Mouse (Mus musculus) heart, embryonic 10.5 days (tissue): ENCODE measurements at regions not wholly inside any gene's neighbourhood (a gene's known extent, or its start where the extent isn't known, plus 50 kb on each side); places are given as distances from the start of the nearest gene placed in this dataset.
A peak's percentile ranks its signal among the peaks of the same experiment; 100 is the strongest.

ENCODE experiments used
- DNase-seq: peaks from one replicate; pipeline ENCODE4 v3.0.0-alpha.2; 2017; ENCODE audit warnings: low spot score
- H3K27ac ChIP-seq: fragments of 300-500 bp; sonication (generic); 2 replicates; pipeline ENCODE4 v1.5.1; 2016; ENCODE audit warnings: mild to moderate bottlenecking
- H3K27me3 ChIP-seq: fragments of 300-500 bp; sonication (generic); 2 replicates; pipeline ENCODE4 v1.6.1; 2016; ENCODE audit warnings: mild to moderate bottlenecking; ENCODE audit not compliant: poor library complexity, insufficient read depth, severe bottlenecking
- H3K36me3 ChIP-seq: fragments of 300-500 bp; sonication (generic); 2 replicates; pipeline ENCODE4 v1.6.1; 2016; ENCODE audit warnings: mild to moderate bottlenecking, moderate library complexity
- H3K4me1 ChIP-seq: fragments of 300-500 bp; sonication (generic); 2 replicates; pipeline ENCODE4 v1.6.1; 2016; ENCODE audit warnings: mild to moderate bottlenecking
- H3K4me3 ChIP-seq: fragments of 300-500 bp; sonication (generic); 2 replicates; pipeline ENCODE4 v1.5.1; 2016; ENCODE audit warnings: mild to moderate bottlenecking, moderate library complexity
- H3K9me3 ChIP-seq: fragments of 300-500 bp; sonication (generic); 2 replicates; pipeline ENCODE4 v1.6.1; 2016; ENCODE audit warnings: mild to moderate bottlenecking, moderate library complexity
- WGBS: fragments of 180-500 bp; shearing (Covaris S2); methylation state at CpG from one replicate; pipeline ENCODE4 v1.1.7; 2016; 5-methylcytosine and 5-hydroxymethylcytosine counted together

DNA sequence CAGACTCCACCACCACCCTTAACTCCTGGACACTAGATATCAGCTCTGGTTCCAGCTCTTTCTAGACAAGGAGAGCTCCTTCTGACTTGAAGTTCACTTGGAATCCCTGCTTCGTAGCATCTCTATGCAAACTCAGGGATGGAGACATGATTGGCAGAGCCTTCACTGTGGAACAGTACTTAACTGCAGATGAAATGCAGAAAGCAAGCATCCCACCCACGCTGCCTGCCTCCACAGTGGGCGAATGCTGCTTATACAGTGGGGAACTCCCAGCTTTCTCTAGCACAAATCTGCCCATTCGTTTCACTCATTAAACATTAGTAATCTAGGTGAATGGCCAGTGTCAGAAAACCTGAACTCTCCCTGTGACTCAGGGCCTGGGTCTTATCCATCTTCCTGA lies 92.0 kb upstream of the Coch start:
- WGBS: 81% methylated on average over 4 of the region's 4 CpGs
- no peaks in the 10 kb centered on the region for H3K36me3 ChIP-seq

DNA sequence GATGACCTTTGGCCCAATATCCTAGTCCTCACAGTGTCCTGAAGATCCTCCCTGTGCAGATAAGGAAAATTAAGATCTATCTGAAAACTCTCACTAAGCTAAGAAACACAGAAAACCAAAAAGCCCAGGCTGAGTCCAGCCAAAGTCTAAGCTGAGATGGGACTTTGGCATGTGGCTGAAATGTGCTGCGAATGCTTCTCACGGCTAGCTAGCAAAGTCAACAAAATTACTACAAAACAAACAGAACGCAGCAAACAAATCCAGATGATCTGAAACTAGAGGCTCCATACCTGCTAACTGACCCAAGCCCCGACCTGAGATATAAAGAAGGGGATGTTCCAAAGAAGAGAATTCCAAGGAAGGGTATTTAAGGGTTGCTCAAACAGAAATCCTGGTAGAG lies 90.4 kb upstream of the Coch start:
- Histone ChIP-seq H3K4me3 (no peak overlapping the region), H3K27me3 (no peaks in the 10 kb centered on the region), H3K36me3 (no peaks in the 10 kb centered on the region), H3K27ac (no peak overlapping the region), H3K9me3 (no peaks in the 10 kb centered on the region), H3K4me1 (peaks cover 26% of the 10 kb centered on the region)
- DNase-seq: no peak
- WGBS: 92% methylated on average over 4 of the region's 4 CpGs

More for the DNA sequence above, 92.0 kb upstream of the Coch start:
- DNase-seq: no peak
- Histone ChIP-seq H3K9me3 (no peaks in the 10 kb centered on the region), H3K4me3 (no peak overlapping the region), H3K4me1 (peaks cover 26% of the 10 kb centered on the region), H3K27ac (no peak overlapping the region), H3K27me3 (no peaks in the 10 kb centered on the region)

DNA sequence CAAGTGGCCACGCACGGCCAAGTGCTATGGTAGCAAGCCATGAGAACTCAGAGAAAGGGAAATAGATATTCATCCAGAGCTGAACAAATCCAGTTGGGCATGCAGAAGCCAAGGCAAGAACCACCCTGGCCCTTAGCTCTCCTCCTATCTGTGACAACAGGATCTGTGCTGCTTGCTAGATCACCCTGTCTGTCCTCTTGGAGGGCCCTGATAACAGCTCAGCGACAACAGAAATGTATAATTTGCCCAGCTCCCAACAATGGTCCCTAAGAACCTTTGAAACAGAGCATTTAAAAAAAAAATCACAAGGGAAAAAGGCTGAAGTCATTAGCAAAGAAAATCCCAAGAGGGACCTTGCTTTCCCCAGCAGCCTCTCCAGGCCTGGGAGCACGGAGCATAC lies 89.4 kb upstream of the Coch start:
- 49% methylated on average over 4 of the region's 4 CpGs for WGBS
- peak overlapping the region; percentile 64; the same call in 1 of the 2 replicates for H3K27ac ChIP-seq
- no peak overlapping the region for H3K4me3 ChIP-seq
- H3K4me1 ChIP-seq: peaks cover 26% of the 10 kb centered on the region
- no peaks in the 10 kb centered on the region for H3K9me3 ChIP-seq
- DNase-seq: no peak
- H3K36me3 ChIP-seq: no peaks in the 10 kb centered on the region
- H3K27me3 ChIP-seq: no peaks in the 10 kb centered on the region

DNA sequence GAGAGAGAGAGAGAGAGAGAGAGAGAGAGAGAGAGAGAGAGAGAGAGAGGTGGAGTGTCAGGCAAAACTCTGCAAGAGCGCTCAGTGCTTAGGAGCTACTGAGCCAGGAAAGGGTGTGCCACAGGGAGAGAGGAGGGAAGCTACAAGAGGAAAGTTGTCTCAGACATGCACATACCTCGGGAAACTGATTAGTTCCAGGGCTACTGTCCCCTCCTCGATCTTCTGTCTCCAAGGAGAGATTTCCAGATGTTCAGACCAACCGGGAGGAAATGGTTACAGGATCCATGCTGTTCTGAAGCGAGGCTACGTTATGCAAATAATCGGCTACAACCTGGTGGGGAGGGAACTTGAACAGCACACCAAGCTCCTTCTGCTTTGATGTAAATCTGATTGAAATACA lies 88.6 kb upstream of the Coch start:
- Histone ChIP-seq H3K9me3 (no peaks in the 10 kb centered on the region), H3K36me3 (no peaks in the 10 kb centered on the region), H3K27me3 (no peaks in the 10 kb centered on the region), H3K4me1 (peaks cover 26% of the 10 kb centered on the region), H3K27ac (peak overlapping the region; percentile 64; the same call in 1 of the 2 replicates), H3K4me3 (no peak overlapping the region)
- WGBS: 25% methylated on average over 7 of the region's 7 CpGs
- no peak for DNase-seq

DNA sequence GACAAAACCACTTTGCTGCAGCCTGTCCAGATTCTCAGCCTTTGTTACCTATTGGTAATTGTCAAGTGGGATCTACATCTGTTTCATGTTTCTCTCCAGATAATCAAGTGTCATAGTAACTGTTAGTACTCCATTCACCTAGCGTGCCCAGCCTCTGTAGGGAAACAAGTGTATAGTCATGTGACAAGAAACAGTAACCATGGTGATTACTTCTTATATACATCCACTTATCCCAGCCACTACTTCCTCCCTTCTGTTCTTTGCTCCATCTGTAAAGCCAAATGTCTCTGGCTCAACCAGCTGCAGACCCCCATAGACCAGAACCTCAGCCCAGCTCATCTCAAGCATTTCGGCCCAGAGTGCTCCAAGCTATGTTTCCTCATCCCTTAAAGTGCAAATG lies 83.1 kb upstream of the Coch start:
- Histone ChIP-seq H3K27me3 (no peaks in the 10 kb centered on the region), H3K4me3 (no peak overlapping the region), H3K36me3 (no peaks in the 10 kb centered on the region), H3K27ac (no peak overlapping the region), H3K4me1 (peaks cover 11% of the 10 kb centered on the region), H3K9me3 (no peaks in the 10 kb centered on the region)
- 83% methylated on average over 2 of the region's 2 CpGs for WGBS
- no peak for DNase-seq

DNA sequence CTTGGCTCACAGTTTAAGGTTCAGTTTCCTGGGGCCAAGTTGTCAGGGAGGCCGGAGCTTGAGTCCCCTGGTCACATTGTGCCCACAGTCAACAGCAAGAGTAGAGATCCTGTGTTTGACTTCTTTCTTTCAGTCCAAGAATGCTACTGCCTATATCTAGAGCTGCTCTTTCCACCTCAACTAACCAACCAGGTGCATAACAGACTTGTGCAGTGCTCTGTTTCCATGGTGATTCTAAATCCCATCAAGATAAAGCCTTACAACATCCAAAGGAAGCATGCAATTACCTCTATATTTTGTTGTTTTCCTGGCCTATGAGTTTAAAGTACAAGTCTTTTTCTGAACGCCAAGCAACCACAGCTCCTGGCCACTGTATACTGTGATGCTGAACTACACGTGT lies 76.4 kb upstream of the Coch start:
- Histone ChIP-seq H3K4me3 (no peak overlapping the region), H3K36me3 (no peaks in the 10 kb centered on the region), H3K4me1 (no peaks in the 10 kb centered on the region), H3K27me3 (no peaks in the 10 kb centered on the region), H3K9me3 (no peaks in the 10 kb centered on the region), H3K27ac (no peak overlapping the region)
- WGBS: 85% methylated on average over 3 of the region's 3 CpGs
- no peak for DNase-seq

DNA sequence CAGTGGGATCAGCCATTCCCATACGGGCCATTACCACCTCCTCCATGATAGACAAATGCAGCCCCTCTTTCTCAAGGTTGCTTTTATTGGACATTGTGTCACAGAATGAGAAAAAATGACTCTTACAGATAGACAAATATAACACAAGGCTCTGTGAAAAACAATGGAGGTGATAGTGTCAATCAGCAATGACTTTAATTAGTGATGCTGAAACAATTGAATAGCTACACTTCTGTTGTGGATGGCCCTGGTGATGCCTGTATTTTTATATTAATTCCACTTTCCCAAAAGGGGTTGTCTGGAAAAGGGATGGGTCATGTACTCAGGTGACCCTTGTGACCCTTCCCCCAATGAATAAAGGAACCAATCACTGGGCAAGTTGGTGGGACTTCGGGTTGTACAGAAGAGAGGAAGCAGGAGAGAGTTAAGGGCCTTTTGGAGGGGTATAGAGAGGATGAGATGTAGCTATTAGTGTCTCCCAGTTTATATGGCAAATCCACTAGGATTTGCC lies 71.5 kb upstream of the Coch start:
- Histone ChIP-seq H3K36me3 (no peaks in the 10 kb centered on the region), H3K4me1 (no peaks in the 10 kb centered on the region), H3K27ac (no peak overlapping the region), H3K27me3 (no peaks in the 10 kb centered on the region), H3K9me3 (no peaks in the 10 kb centered on the region), H3K4me3 (no peak overlapping the region)
- no peak for DNase-seq
- 81% methylated on average over 2 of the region's 2 CpGs for WGBS

DNA sequence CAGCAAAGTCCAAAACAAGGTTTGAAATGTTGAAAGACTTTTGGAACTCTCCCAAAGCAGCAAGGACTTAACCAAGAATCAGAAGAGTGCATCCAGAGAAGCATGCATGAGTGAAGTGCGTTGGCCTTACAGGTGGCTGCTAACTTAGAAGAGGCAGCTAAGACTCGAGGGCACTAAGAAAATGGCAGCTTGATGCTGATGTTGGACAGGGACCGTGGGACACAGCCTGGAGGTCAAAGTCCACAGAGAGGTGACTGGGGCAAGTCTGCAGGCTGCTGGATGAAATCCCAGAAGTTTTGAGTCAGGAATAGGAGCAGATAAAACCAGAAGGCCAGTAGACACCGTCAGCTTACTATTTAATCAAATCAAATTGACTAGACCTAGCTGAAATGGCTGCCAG lies 69.3 kb upstream of the Coch start:
- no peaks in the 10 kb centered on the region for H3K27me3 ChIP-seq
- H3K36me3 ChIP-seq: no peaks in the 10 kb centered on the region
- 76% methylated on average over 4 of the region's 4 CpGs for WGBS
- H3K4me3 ChIP-seq: no peak overlapping the region
- H3K4me1 ChIP-seq: no peaks in the 10 kb centered on the region
- no peak overlapping the region for H3K27ac ChIP-seq
- no peak for DNase-seq
- no peaks in the 10 kb centered on the region for H3K9me3 ChIP-seq

DNA sequence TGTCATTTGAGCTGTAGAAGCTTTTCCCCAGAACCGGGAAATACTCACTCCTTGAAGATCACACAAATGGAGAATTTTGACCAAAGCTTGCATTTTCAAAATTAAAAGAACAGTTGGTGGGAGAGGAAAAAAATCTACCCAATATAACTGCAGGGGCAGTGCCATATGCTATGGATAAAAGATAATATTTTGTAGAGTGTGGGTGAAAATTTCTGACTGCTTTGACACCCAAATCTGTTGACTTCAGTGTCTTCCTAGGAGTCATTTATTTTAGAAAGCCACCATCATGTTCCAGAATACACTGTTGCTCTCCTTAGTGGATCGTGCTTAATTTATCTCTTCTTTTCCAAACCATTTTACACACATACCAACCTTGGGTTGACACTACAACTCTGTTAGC lies 65.3 kb upstream of the Coch start:
- H3K27ac ChIP-seq: no peak overlapping the region
- H3K4me3 ChIP-seq: no peak overlapping the region
- H3K4me1 ChIP-seq: no peaks in the 10 kb centered on the region
- no peak for DNase-seq
- no peaks in the 10 kb centered on the region for H3K27me3 ChIP-seq
- H3K36me3 ChIP-seq: no peaks in the 10 kb centered on the region
- no peaks in the 10 kb centered on the region for H3K9me3 ChIP-seq
- 77% methylated on average over 2 of the region's 2 CpGs for WGBS

DNA sequence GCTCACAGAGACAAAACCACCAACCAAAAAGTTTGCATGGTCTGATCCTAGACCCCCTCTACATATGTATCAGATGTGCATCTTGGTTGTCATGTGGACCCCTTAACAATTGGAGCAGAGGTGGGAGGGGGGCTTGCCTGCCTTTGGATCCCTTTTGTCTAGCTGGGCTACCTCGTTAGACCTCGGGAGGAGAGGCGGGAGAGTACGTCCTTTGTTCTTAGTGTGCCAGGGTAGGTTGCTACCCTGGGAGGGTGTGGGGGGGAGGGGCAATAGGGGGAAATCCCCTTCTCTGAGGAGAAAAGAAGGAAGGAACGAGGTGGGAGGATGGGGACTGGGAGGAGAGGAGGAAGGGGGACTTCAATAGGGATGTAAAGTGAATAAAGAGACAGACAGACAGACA lies 58.5 kb upstream of the Coch start:
- DNase-seq: no peak
- Histone ChIP-seq H3K36me3 (no peaks in the 10 kb centered on the region), H3K4me1 (no peaks in the 10 kb centered on the region), H3K27me3 (no peaks in the 10 kb centered on the region), H3K9me3 (no peaks in the 10 kb centered on the region), H3K27ac (no peak overlapping the region), H3K4me3 (no peak overlapping the region)
- 28% methylated on average over 5 of the region's 5 CpGs for WGBS

DNA sequence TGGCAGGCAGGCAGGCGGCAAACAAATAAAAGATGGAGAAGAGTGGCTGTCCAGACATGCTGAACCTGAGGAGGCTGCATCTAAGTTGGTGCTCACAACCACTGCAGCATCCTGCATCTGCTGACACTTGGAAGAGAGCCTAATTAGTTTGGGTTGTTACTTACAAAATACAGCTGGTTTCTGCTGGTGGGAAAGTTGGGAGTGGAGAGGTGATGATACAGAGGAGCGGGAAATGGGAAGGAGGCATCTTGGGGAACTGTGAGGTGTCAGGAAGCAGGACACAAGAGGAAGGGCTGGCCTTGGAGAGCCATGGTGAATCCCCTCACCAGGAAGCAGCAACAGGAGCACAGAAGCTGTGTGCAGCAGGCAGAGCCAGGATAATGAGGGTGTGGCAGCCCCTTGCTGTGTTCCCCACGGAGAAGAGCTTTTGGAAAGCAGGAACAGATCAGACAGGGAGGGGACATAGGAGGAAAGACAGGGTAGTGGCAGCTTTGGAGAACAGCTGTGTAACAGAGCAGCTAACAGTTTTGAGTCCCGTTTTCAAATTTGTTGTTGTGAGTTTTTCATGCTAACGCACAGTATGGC lies 58.0 kb upstream of the Coch start:
- no peak overlapping the region for H3K4me3 ChIP-seq
- no peaks in the 10 kb centered on the region for H3K36me3 ChIP-seq
- no peaks in the 10 kb centered on the region for H3K9me3 ChIP-seq
- no peak for DNase-seq
- H3K27ac ChIP-seq: no peak overlapping the region
- WGBS: 46% methylated on average over 5 of the region's 5 CpGs
- H3K4me1 ChIP-seq: no peaks in the 10 kb centered on the region
- H3K27me3 ChIP-seq: no peaks in the 10 kb centered on the region
